Mouse (Mus musculus): ENCODE data around the gene Gm10663. TPM values are rescaled to one million over a fixed set of nuclear protein-coding genes. Genes with fewer than 3 reads are reported as not detected.

Gene Gm10663
- polyA plus RNA-seq, 1 experiment from 2014 or later: not detected

DNA sequence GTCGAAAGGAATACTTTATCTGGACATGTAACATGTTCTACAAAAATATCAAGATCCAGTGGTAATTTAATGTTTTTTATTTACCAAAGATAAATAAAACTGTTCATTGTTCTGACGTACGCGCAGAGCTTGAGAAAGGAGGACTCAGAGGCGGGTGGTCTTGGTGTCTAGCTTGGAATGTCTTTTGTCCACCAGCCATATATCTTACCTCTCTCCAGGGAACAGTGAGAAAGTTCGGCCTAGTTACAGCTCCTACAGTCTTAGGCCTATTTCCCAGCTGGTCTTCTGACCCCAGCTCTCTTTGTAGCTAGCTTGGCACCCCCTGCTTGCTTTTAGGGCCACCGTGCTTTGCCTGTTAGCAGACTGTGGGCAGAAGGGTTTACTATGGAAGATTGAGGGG is 14.9 kb downstream of the Gm10663 start:
- no peak overlapping the region for H3K4me3 ChIP-seq
- no peaks in the 10 kb centered on the region for H3K9me3 ChIP-seq
- WGBS: 52% methylated on average over 7 of the region's 7 CpGs
- no peaks in the 10 kb centered on the region for H3K4me1 ChIP-seq (replicated peaks)
- no peaks in the 10 kb centered on the region for H3K36me3 ChIP-seq
- no peak overlapping the region for H3K9ac ChIP-seq
- no peak overlapping the region for H3K4me2 ChIP-seq
- ATAC-seq (ENCODE audit: low FRiP score, low read depth): no peak
- no peaks in the 10 kb centered on the region for H3K27me3 ChIP-seq
- H3K27ac ChIP-seq (replicated peaks): no peak overlapping the region

DNA sequence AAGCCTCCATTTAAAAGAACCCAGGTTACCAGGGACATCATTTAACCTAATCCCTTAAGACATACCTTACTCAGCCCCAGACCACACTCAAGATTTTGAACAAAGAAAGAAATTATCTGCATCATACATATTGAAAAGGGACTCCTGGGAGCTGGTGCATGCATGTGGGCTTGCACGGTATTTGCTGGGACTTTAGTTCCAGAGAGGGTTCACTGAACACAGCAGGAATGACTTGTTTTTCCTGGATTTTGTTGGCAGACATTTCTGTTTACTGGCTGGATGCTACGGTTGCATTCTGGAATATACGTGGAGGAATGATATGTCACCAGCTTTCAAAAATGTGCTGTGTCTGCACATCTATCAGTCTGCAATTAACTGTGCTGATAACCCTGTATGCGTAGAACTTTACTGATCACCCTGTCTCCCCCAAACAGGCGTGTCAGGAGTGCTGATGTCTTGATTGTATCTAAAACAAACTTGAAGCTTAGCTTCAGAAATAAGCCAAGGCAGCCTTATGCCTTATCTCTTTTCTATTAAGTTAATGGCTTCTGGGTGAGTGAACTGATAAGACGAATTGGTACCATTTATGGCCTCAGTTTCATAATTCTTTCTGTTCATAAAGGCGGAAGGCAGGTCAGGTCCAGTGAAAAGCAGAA is 23.1 kb downstream of the Gm10663 start:
- WGBS: 63% methylated on average over 7 of the region's 7 CpGs
- no peaks in the 10 kb centered on the region for H3K36me3 ChIP-seq
- no peaks in the 10 kb centered on the region for H3K9me3 ChIP-seq

DNA sequence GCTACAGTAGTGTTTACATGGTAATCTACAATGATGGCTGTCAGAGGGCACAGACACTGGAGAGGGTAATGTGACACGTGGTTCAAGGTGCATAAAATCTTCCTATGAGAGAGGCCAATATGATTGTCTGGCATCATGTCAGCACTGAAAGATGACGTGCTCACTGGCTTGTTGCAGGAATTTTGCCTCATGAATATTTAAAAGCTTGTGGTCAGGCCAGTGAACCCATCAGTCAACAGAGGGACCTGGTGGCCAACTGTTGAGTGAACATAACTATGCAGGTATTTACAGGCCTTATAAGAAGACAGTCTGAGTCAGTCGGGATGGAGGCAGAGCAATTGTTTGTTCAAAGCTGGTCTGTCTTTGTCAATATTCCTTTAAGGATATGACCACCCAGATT is 24.9 kb downstream of the Gm10663 start:
- Histone ChIP-seq H3K27ac (replicated peaks) (no peak overlapping the region), H3K9ac (no peak overlapping the region), H3K4me3 (no peak overlapping the region), H3K4me1 (replicated peaks) (no peaks in the 10 kb centered on the region), H3K4me2 (no peak overlapping the region), H3K36me3 (no peaks in the 10 kb centered on the region), H3K9me3 (no peaks in the 10 kb centered on the region), H3K27me3 (no peaks in the 10 kb centered on the region)
- 50% methylated on average over 3 of the region's 3 CpGs for WGBS
- no peak for ATAC-seq (ENCODE audit: low FRiP score, low read depth)

More for the DNA sequence above, 23.1 kb downstream of the Gm10663 start:
- Histone ChIP-seq H3K27me3 (no peaks in the 10 kb centered on the region), H3K27ac (replicated peaks) (no peak overlapping the region), H3K4me2 (no peak overlapping the region), H3K9ac (no peak overlapping the region), H3K4me1 (replicated peaks) (no peaks in the 10 kb centered on the region), H3K4me3 (no peak overlapping the region)
- ATAC-seq (ENCODE audit: low FRiP score, low read depth): no peak

DNA sequence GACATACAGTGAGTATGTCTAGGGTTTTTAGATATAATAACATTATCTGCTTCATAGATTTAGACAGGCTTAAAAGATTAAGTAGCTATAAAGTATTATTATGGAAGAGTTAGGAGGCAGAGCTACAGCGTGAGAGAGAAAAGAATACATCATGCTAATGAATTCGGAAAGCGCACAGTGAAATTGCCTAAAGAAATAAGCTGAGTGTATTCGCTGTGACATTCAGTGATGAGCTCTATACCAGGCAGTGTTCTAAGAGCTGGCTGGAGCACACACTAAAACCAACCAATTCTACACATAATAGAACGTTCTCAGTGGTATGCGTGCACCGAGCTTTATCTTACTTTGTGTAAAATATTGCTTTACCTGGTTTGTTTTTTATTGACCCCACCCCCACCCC is 28.8 kb downstream of the Gm10663 start:
- Histone ChIP-seq H3K9me3 (no peaks in the 10 kb centered on the region), H3K4me3 (no peak overlapping the region), H3K27me3 (no peaks in the 10 kb centered on the region), H3K36me3 (no peaks in the 10 kb centered on the region), H3K4me2 (no peak overlapping the region), H3K9ac (no peak overlapping the region), H3K4me1 (replicated peaks) (no peaks in the 10 kb centered on the region), H3K27ac (replicated peaks) (no peak overlapping the region)
- peak; percentile 71 for ATAC-seq (ENCODE audit: low FRiP score, low read depth)
- WGBS: 64% methylated on average over 7 of the region's 7 CpGs

DNA sequence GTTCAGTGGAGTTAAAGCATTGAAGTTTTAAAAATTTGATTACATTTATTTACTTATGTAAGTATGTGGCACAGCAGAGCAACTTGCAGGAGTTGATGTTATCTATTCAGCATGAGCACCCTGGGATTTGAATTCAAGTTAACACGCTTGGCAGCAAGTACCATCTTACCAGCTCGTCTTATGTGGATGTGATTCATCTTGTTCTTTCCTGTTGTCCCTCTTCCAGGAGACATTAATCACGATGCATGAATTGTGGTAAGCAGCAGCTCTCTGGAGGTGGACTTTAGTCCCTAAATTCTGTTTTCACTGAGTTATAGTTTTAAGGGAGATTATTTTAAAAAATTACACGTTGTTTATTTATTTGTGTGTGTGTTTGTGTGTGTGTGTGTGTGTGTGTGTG is 29.2 kb downstream of the Gm10663 start:
- no peak overlapping the region for H3K4me2 ChIP-seq
- H3K9me3 ChIP-seq: no peaks in the 10 kb centered on the region
- no peaks in the 10 kb centered on the region for H3K4me1 ChIP-seq (replicated peaks)
- no peaks in the 10 kb centered on the region for H3K36me3 ChIP-seq
- no peak overlapping the region for H3K9ac ChIP-seq
- H3K4me3 ChIP-seq: no peak overlapping the region
- 67% methylated on average over 4 of the region's 4 CpGs for WGBS
- ATAC-seq (ENCODE audit: low FRiP score, low read depth): no peak
- no peaks in the 10 kb centered on the region for H3K27me3 ChIP-seq
- H3K27ac ChIP-seq (replicated peaks): no peak overlapping the region

DNA sequence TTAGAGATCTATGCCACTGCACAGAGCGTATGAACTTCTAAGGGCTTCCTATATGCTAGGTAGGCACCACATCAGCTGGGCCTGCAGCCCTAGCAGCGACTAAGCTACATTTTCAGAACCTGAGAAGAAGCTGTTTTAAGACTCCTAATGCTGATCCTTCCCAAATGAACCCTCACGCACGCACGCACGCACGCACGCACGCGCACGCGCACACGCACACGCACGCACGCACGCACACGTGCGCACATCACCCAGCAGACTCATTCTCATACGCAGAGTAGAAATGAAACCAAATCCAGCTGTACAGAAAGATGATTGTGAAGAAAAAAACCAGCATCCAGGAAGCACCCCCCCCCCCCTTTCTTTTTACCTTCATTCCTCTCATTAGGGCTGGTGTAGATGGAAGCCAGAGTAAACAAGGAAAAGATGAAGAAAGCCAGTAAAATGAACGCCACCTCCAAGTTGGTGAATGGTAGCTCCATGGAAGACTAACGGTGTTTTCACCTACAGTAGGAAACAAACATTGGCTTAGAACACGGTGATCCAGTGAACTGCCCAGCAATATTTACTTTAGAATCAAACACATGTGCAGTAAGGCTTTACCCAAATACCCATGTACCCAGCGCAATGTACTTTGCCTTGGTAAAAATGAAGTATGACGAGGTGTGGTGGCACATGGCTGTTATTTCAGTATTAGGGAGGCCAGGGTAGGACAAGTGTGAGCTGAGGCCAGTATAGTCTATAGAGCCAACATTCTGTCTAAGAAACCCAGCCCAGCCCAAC is 33.3 kb downstream of the Gm10663 start:
- Histone ChIP-seq H3K36me3 (no peaks in the 10 kb centered on the region), H3K27me3 (no peaks in the 10 kb centered on the region), H3K4me3 (no peak overlapping the region), H3K9me3 (no peaks in the 10 kb centered on the region), H3K4me2 (no peak overlapping the region), H3K9ac (no peak overlapping the region), H3K27ac (replicated peaks) (no peak overlapping the region), H3K4me1 (replicated peaks) (no peaks in the 10 kb centered on the region)
- 95% methylated on average over 25 of the region's 25 CpGs for WGBS
- no peak for ATAC-seq (ENCODE audit: low FRiP score, low read depth)

DNA sequence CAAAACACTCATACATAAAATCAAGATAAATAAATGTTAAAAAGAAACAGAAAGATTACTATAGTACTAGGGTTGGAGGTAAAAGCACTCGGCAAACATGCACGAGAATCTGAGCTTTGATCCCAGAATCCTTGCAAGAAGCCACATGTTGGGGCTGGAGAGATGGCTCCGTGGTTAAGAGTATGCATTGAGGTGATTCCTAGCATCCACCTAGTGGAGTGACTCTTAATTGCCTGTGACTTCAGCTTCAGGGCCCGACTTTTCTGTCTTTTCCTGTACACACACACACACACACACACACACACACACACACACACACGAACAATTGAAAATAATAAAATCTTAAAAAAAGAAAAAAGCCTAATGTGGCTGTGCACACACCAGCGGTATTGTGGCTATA is 34.1 kb downstream of the Gm10663 start:
- Histone ChIP-seq H3K4me1 (replicated peaks) (no peaks in the 10 kb centered on the region), H3K27ac (replicated peaks) (no peak overlapping the region), H3K9ac (no peak overlapping the region), H3K9me3 (no peaks in the 10 kb centered on the region), H3K27me3 (no peaks in the 10 kb centered on the region), H3K4me2 (no peak overlapping the region), H3K4me3 (no peak overlapping the region), H3K36me3 (no peaks in the 10 kb centered on the region)
- ATAC-seq (ENCODE audit: low FRiP score, low read depth): no peak
- 86% methylated on average over 6 of the region's 6 CpGs for WGBS

DNA sequence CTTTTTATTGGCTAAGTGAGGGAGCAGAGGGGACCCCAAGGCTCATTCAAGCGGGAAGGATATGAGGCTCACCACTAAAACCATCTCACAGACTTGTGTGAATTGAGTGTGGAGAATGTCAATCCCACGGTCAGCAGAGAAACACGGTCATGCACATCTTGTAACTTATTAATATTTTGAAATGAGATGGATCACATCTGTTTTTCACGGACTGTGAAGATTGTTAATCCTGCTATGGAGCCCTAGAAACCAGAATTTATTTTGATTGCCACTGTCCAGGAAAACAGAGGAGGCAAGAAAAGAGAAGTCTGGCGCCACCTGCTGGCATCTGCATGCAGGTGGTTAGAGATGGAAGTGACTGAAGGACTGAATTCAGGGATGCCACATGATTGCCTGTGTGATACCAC is 35.5 kb downstream of the Gm10663 start:
- Histone ChIP-seq H3K27ac (replicated peaks) (no peak overlapping the region), H3K4me1 (replicated peaks) (no peaks in the 10 kb centered on the region), H3K36me3 (no peaks in the 10 kb centered on the region), H3K27me3 (no peaks in the 10 kb centered on the region), H3K9me3 (no peaks in the 10 kb centered on the region), H3K9ac (no peak overlapping the region), H3K4me2 (no peak overlapping the region), H3K4me3 (no peak overlapping the region)
- ATAC-seq (ENCODE audit: low FRiP score, low read depth): peak; percentile 81
- 45% methylated on average over 5 of the region's 5 CpGs for WGBS

DNA sequence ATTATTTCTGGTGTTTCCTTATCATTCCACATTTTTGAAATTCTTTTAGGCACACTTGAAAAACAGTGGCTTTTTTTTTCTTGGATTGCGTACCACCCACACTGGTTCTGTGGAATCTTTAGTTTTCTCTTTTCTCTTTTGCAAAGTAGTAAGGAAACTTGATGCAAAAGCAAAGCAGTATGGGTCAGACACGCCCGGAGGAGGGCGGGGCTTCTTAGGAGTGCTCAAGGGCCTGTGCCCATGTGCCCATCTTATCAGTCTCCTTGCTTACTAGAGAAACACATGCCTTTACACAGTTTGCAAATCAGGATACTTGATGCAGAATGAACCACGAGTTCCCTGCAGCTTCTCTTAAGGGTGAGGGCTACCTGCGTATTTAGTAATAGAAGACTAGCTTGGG is 37.3 kb downstream of the Gm10663 start:
- no peaks in the 10 kb centered on the region for H3K36me3 ChIP-seq
- WGBS: 80% methylated on average over 6 of the region's 6 CpGs
- H3K27me3 ChIP-seq: no peaks in the 10 kb centered on the region
- H3K4me1 ChIP-seq (replicated peaks): no peaks in the 10 kb centered on the region
- H3K4me3 ChIP-seq: no peak overlapping the region
- H3K9me3 ChIP-seq: no peaks in the 10 kb centered on the region
- no peak for ATAC-seq (ENCODE audit: low FRiP score, low read depth)
- no peak overlapping the region for H3K27ac ChIP-seq (replicated peaks)
- no peak overlapping the region for H3K4me2 ChIP-seq
- H3K9ac ChIP-seq: no peak overlapping the region

DNA sequence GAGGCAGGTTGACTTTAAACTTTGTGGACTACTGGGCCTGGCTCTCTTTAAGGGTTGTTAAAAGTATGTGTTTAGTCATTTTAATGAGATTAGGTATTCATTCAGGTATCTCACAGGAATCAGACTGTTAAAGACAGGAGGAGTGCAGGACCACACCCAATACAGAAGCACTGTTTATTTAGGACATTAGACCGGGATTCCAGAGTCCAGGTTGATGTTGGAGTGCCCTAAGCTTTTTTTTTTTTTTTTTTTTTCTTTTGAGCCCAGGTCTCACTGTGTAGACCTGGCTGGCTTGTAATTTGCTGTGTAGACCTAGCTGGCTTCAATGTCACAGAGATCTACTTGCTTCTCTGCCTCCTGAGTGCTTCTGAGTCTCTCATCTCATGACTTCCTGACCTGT is 51.2 kb downstream of the Gm10663 start:
- Histone ChIP-seq H3K4me3 (no peak overlapping the region), H3K27ac (replicated peaks) (no peak overlapping the region), H3K4me2 (no peak overlapping the region), H3K27me3 (no peaks in the 10 kb centered on the region), H3K9me3 (no peaks in the 10 kb centered on the region), H3K4me1 (replicated peaks) (no peaks in the 10 kb centered on the region), H3K36me3 (no peaks in the 10 kb centered on the region), H3K9ac (no peak overlapping the region)
- ATAC-seq (ENCODE audit: low FRiP score, low read depth): no peak
- WGBS: 100% methylated on average over 1 of the region's 1 CpGs

DNA sequence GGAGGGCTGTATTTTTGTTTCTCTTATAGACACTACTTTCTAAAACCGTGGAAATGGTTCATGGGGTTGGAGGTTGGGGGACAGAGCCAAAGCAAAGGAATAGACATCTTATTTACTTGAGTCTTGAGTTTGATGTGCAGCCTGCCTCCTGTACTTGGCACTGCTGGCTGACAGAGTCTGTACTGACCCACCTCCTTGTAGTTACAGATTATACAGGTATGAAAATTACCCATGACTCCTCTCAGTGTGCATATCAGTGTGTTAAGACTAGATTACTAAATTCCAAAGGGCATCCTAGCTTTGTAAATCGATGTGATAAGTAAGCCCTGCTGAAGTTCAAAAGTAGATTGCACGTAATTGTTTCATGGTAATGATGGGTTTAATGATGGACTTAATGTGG is 51.6 kb downstream of the Gm10663 start:
- no peaks in the 10 kb centered on the region for H3K4me1 ChIP-seq (replicated peaks)
- H3K9me3 ChIP-seq: no peaks in the 10 kb centered on the region
- no peak for ATAC-seq (ENCODE audit: low FRiP score, low read depth)
- 83% methylated on average over 3 of the region's 3 CpGs for WGBS
- no peaks in the 10 kb centered on the region for H3K27me3 ChIP-seq
- no peak overlapping the region for H3K4me3 ChIP-seq
- H3K9ac ChIP-seq: no peak overlapping the region
- no peaks in the 10 kb centered on the region for H3K36me3 ChIP-seq
- H3K27ac ChIP-seq (replicated peaks): no peak overlapping the region
- no peak overlapping the region for H3K4me2 ChIP-seq

Data from hindbrain, embryonic 15.5 days (tissue).